ENCODE assay signal across 8 mouse cellular contexts in genomic region chr9:21988421-21989101, GRCm38 (mm10). TPM values are rescaled to one million over a fixed set of nuclear protein-coding genes. Genes with fewer than 3 reads are reported as not detected.
A peak's percentile ranks its signal among the peaks of the same experiment; 100 is the strongest.
DNase-seq lines count a peak whose midpoint lies in the region; ATAC-seq and TF ChIP-seq lines count a peak whose summit lies in the region.

No protein-coding gene starts in this region.

- WGBS in heart, postnatal 0 days = 3% methylated on average over 32 of the region's 32 CpGs
- WGBS in limb, embryonic 12.5 days = under 1% methylated on average over 32 of the region's 32 CpGs
- WGBS in midbrain, postnatal 0 days = under 1% methylated on average over 32 of the region's 32 CpGs

- H3K9ac ChIP-seq in heart, postnatal 0 days (replicated peaks; ENCODE audit: low read depth, low read length) = peak overlapping the region; percentile 40; the same call in 1 of the 2 replicates
- peak overlapping the region; percentile 42 for H3K9ac ChIP-seq in limb, embryonic 12.5 days (replicated peaks)
- peak overlapping the region; percentile 36; the same call in 1 of the 2 replicates for H3K9ac ChIP-seq in midbrain, postnatal 0 days (replicated peaks; ENCODE audit: low read length, poor library complexity, severe bottlenecking)

- no peak for ATAC-seq in megakaryocyte, adult 5-6 weeks (ENCODE audit: poor library complexity, severe bottlenecking)
- ATAC-seq in heart, postnatal 0 days (ENCODE audit: insufficient read depth, low read depth) = 0 out of 2 replicates have a peak, but pooled peaks have one; percentile 25
- ATAC-seq in limb, embryonic 12.5 days (ENCODE audit: insufficient number of reproducible peaks, insufficient read depth, low FRiP score, low TSS enrichment, low read depth) = no peak; the same call in 1 of the 2 replicates
- peak; percentile 57; the same call in 1 of the 2 replicates for ATAC-seq in midbrain, postnatal 0 days (ENCODE audit: low FRiP score)
- ATAC-seq in activated CD4-positive, CD25-positive, alpha-beta regulatory T cell, adult 4 months = no peak

- H3K27me3 ChIP-seq in megakaryocyte, embryonic 14.5 days (replicated peaks) = peaks cover 85% of the 10 kb centered on the region
- H3K27me3 ChIP-seq in heart, postnatal 0 days (ENCODE audit: control insufficient read depth, insufficient read depth, low read length) = peaks cover 84% of the 10 kb centered on the region
- peaks cover 95% of the 10 kb centered on the region for H3K27me3 ChIP-seq in limb, embryonic 12.5 days
- H3K27me3 ChIP-seq in midbrain, postnatal 0 days (ENCODE audit: insufficient read depth, low read length) = peaks cover 43% of the 10 kb centered on the region

- peaks cover 28% of the 10 kb centered on the region for H3K4me1 ChIP-seq in megakaryocyte, embryonic 14.5 days
- peaks cover 19% of the 10 kb centered on the region for H3K4me1 ChIP-seq in heart, postnatal 0 days (ENCODE audit: control insufficient read depth, insufficient read depth)
- peaks cover 21% of the 10 kb centered on the region for H3K4me1 ChIP-seq in limb, embryonic 12.5 days (replicated peaks)
- H3K4me1 ChIP-seq in midbrain, postnatal 0 days (ENCODE audit: insufficient read depth, low read length) = 0 out of 2 replicates have a peak, but pooled peaks cover 8% of the 10 kb centered on the region

- no peaks in the 10 kb centered on the region for H3K36me3 ChIP-seq in megakaryocyte, embryonic 14.5 days (replicated peaks; ENCODE audit: low read length)
- H3K36me3 ChIP-seq in heart, postnatal 0 days (replicated peaks; ENCODE audit: control insufficient read depth, insufficient read depth, low read length) = no peaks in the 10 kb centered on the region
- no peaks in the 10 kb centered on the region for H3K36me3 ChIP-seq in limb, embryonic 12.5 days
- H3K36me3 ChIP-seq in midbrain, postnatal 0 days (ENCODE audit: insufficient read depth, low read length) = 0 out of 2 replicates have a peak, but pooled peaks cover 3% of the 10 kb centered on the region

- peak; percentile 78 for DNase-seq in cerebellum, adult 9-10 months
- no peak for DNase-seq in heart, postnatal 0 days (ENCODE audit: low spot score)
- no peak for DNase-seq in midbrain, postnatal 0 days (ENCODE audit: low spot score)
- no peak for DNase-seq in T-cell, adult 2 months (ENCODE audit: low spot score)

- no peak for TF ChIP-seq EP300 in heart, postnatal 0 days (IDR thresholded peaks at IDR 0.05; ENCODE audit: low read depth)

- H3K4me2 ChIP-seq in heart, postnatal 0 days (ENCODE audit: low read depth, low read length) = peak overlapping the region; percentile 86
- peak overlapping the region; percentile 76 for H3K4me2 ChIP-seq in limb, embryonic 12.5 days
- H3K4me2 ChIP-seq in midbrain, postnatal 0 days (ENCODE audit: low read depth, low read length, poor library complexity, severe bottlenecking) = peak overlapping the region; percentile 70

- no peak overlapping the region for H3K27ac ChIP-seq in heart, postnatal 0 days (ENCODE audit: low read depth)
- H3K27ac ChIP-seq in limb, embryonic 12.5 days = no peak overlapping the region
- no peak overlapping the region for H3K27ac ChIP-seq in midbrain, postnatal 0 days (ENCODE audit: low read depth, low read length)

- no peak for TF ChIP-seq CTCF in heart, postnatal 0 days (IDR thresholded peaks at IDR 0.05; ENCODE audit: low read depth)
- peak; percentile 45 for TF ChIP-seq CTCF in midbrain, postnatal 0 days (IDR thresholded peaks at IDR 0.05)

- peaks cover 6% of the 10 kb centered on the region for H3K9me3 ChIP-seq in megakaryocyte, embryonic 14.5 days
- H3K9me3 ChIP-seq in heart, postnatal 0 days (replicated peaks; ENCODE audit: control insufficient read depth, low read length) = no peaks in the 10 kb centered on the region
- no peaks in the 10 kb centered on the region for H3K9me3 ChIP-seq in limb, embryonic 12.5 days
- H3K9me3 ChIP-seq in midbrain, postnatal 0 days (ENCODE audit: low read length) = no peaks in the 10 kb centered on the region

- H3K4me3 ChIP-seq in megakaryocyte, embryonic 14.5 days (replicated peaks) = peak overlapping the region; percentile 88
- peak overlapping the region; percentile 57 for H3K4me3 ChIP-seq in heart, postnatal 0 days (ENCODE audit: low read depth, low read length)
- peak overlapping the region; percentile 47 for H3K4me3 ChIP-seq in limb, embryonic 12.5 days (replicated peaks)
- H3K4me3 ChIP-seq in midbrain, postnatal 0 days (ENCODE audit: low read depth, low read length) = peak overlapping the region; percentile 35

RNA-seq across cellular contexts. Expression of gene Rgl3, which starts 0.7 kb away (rescaled TPM):
- 2.2 and 5.6 TPM in 2 replicates for polyA plus RNA-seq in megakaryocyte, embryonic 14.5 days (2012; ENCODE audit: insufficient read depth, low replicate concordance)
- not detected in 2 replicates for total RNA-seq in megakaryocyte, adult 5-6 weeks (2015)
- not detected in 2 replicates for total RNA-seq in megakaryocyte, adult 5-6 weeks (2017)
- total RNA-seq in heart, postnatal 0 days (2014; rRNA removed; ENCODE audit: low replicate concordance) = 0.39 and 11.4 TPM in 2 replicates
- 0.63 and 0.75 TPM in 2 replicates for polyA plus RNA-seq in heart, postnatal 0 days (2015; fragmentation: Nextera tagmentation; extraction: Ambion mirVana)
- 1.8 and 2.6 TPM in 2 replicates for polyA plus RNA-seq in limb, embryonic 12.5 days (2016; fragmentation: Nextera tagmentation; extraction: Ambion mirVana)
- 0.76 and 2.8 TPM in 2 replicates for total RNA-seq in midbrain, postnatal 0 days (2014; rRNA removed)
- polyA plus RNA-seq in midbrain, postnatal 0 days (2015; fragmentation: Nextera tagmentation; extraction: Ambion mirVana) = 0.85 and 1.1 TPM in 2 replicates
- polyA plus RNA-seq in activated CD4-positive, CD25-positive, alpha-beta regulatory T cell, adult 4 months (2017; shearing (Covaris generic)) = not detected

RNA-seq across cellular contexts. Expression of gene Ccdc151, which starts 13.9 kb away (rescaled TPM):
- 0.18 TPM in 1 of 2 replicates, not detected in the other for polyA plus RNA-seq in megakaryocyte, embryonic 14.5 days (2012; ENCODE audit: insufficient read depth, low replicate concordance)
- total RNA-seq in megakaryocyte, adult 5-6 weeks (2015) = not detected in 2 replicates
- total RNA-seq in megakaryocyte, adult 5-6 weeks (2017) = not detected in 2 replicates
- total RNA-seq in heart, postnatal 0 days (2014; rRNA removed; ENCODE audit: low replicate concordance) = 0.15 TPM in 1 of 2 replicates, not detected in the other
- polyA plus RNA-seq in heart, postnatal 0 days (2015; fragmentation: Nextera tagmentation; extraction: Ambion mirVana) = 0.12 and 0.18 TPM in 2 replicates
- polyA plus RNA-seq in limb, embryonic 12.5 days (2016; fragmentation: Nextera tagmentation; extraction: Ambion mirVana) = 1.9 TPM in 2 replicates
- 4.3 and 5.8 TPM in 2 replicates for total RNA-seq in midbrain, postnatal 0 days (2014; rRNA removed)
- 5.0 and 5.1 TPM in 2 replicates for polyA plus RNA-seq in midbrain, postnatal 0 days (2015; fragmentation: Nextera tagmentation; extraction: Ambion mirVana)
- not detected for polyA plus RNA-seq in activated CD4-positive, CD25-positive, alpha-beta regulatory T cell, adult 4 months (2017; shearing (Covaris generic))

RNA-seq across cellular contexts. Expression of gene Prkcsh, which starts 14.0 kb away (rescaled TPM):
- polyA plus RNA-seq in megakaryocyte, embryonic 14.5 days (2012; ENCODE audit: insufficient read depth, low replicate concordance) = 194 and 215 TPM in 2 replicates
- 25.4 and 28.8 TPM in 2 replicates for total RNA-seq in megakaryocyte, adult 5-6 weeks (2015)
- 70.7 and 76.5 TPM in 2 replicates for total RNA-seq in megakaryocyte, adult 5-6 weeks (2017)
- 49.0 and 58.2 TPM in 2 replicates for total RNA-seq in heart, postnatal 0 days (2014; rRNA removed; ENCODE audit: low replicate concordance)
- polyA plus RNA-seq in heart, postnatal 0 days (2015; fragmentation: Nextera tagmentation; extraction: Ambion mirVana) = 33.7 and 34.6 TPM in 2 replicates
- polyA plus RNA-seq in limb, embryonic 12.5 days (2016; fragmentation: Nextera tagmentation; extraction: Ambion mirVana) = 108 TPM in 2 replicates
- total RNA-seq in midbrain, postnatal 0 days (2014; rRNA removed) = 71.9 and 85.8 TPM in 2 replicates
- 62.8 and 64.9 TPM in 2 replicates for polyA plus RNA-seq in midbrain, postnatal 0 days (2015; fragmentation: Nextera tagmentation; extraction: Ambion mirVana)
- polyA plus RNA-seq in activated CD4-positive, CD25-positive, alpha-beta regulatory T cell, adult 4 months (2017; shearing (Covaris generic)) = 10 to 100 TPM; 28.9 to 43.9 TPM

RNA-seq across cellular contexts. Expression of gene Epor, which starts 25.3 kb away (rescaled TPM):
- 171 and 223 TPM in 2 replicates for polyA plus RNA-seq in megakaryocyte, embryonic 14.5 days (2012; ENCODE audit: insufficient read depth, low replicate concordance)
- total RNA-seq in megakaryocyte, adult 5-6 weeks (2015) = 0.45 and 0.84 TPM in 2 replicates
- total RNA-seq in megakaryocyte, adult 5-6 weeks (2017) = 0.28 and 1.2 TPM in 2 replicates
- total RNA-seq in heart, postnatal 0 days (2014; rRNA removed; ENCODE audit: low replicate concordance) = 0.27 and 2.8 TPM in 2 replicates
- 2.6 and 3.4 TPM in 2 replicates for polyA plus RNA-seq in heart, postnatal 0 days (2015; fragmentation: Nextera tagmentation; extraction: Ambion mirVana)
- polyA plus RNA-seq in limb, embryonic 12.5 days (2016; fragmentation: Nextera tagmentation; extraction: Ambion mirVana) = 6.9 and 8.1 TPM in 2 replicates
- 2.7 TPM in 1 of 2 replicates, not detected in the other for total RNA-seq in midbrain, postnatal 0 days (2014; rRNA removed)
- polyA plus RNA-seq in midbrain, postnatal 0 days (2015; fragmentation: Nextera tagmentation; extraction: Ambion mirVana) = 1.7 and 1.9 TPM in 2 replicates
- polyA plus RNA-seq in activated CD4-positive, CD25-positive, alpha-beta regulatory T cell, adult 4 months (2017; shearing (Covaris generic)) = under 1 TPM in 1 of 2 experiments, not detected in 1; 0.36 TPM

RNA-seq across cellular contexts. Expression of gene Swsap1, which starts 33.0 kb away (rescaled TPM):
- polyA plus RNA-seq in megakaryocyte, embryonic 14.5 days (2012; ENCODE audit: insufficient read depth, low replicate concordance) = 3.9 and 5.9 TPM in 2 replicates
- total RNA-seq in megakaryocyte, adult 5-6 weeks (2015) = 3.7 and 4.3 TPM in 2 replicates
- 6.5 and 6.6 TPM in 2 replicates for total RNA-seq in megakaryocyte, adult 5-6 weeks (2017)
- total RNA-seq in heart, postnatal 0 days (2014; rRNA removed; ENCODE audit: low replicate concordance) = 14.3 and 19.5 TPM in 2 replicates
- 4.6 and 5.1 TPM in 2 replicates for polyA plus RNA-seq in heart, postnatal 0 days (2015; fragmentation: Nextera tagmentation; extraction: Ambion mirVana)
- 7.3 and 7.4 TPM in 2 replicates for polyA plus RNA-seq in limb, embryonic 12.5 days (2016; fragmentation: Nextera tagmentation; extraction: Ambion mirVana)
- total RNA-seq in midbrain, postnatal 0 days (2014; rRNA removed) = 33.7 and 38.6 TPM in 2 replicates
- 7.1 and 8.0 TPM in 2 replicates for polyA plus RNA-seq in midbrain, postnatal 0 days (2015; fragmentation: Nextera tagmentation; extraction: Ambion mirVana)
- 1 to 10 TPM; 2.1 to 3.8 TPM for polyA plus RNA-seq in activated CD4-positive, CD25-positive, alpha-beta regulatory T cell, adult 4 months (2017; shearing (Covaris generic))

Comparison
In these comparisons a context has a peak if more than half of its experiments do, and no peak if none do; other contexts are left out.
1. H3K4me3 ChIP-seq: peak in every context shown above with its lines; median percentile 88 in megakaryocyte, embryonic 14.5 days; 57 in heart, postnatal 0 days; 47 in limb, embryonic 12.5 days; 35 in midbrain, postnatal 0 days.
2. ATAC-seq: peak in heart, postnatal 0 days (single experiment) and midbrain, postnatal 0 days (single experiment); none in megakaryocyte, adult 5-6 weeks (single experiment), limb, embryonic 12.5 days (single experiment) and activated CD4-positive, CD25-positive, alpha-beta regulatory T cell, adult 4 months (single experiment).
3. Peak in every context shown above with its lines, with median percentiles within 50 percentile points of each other: H3K4me2 ChIP-seq and H3K9ac ChIP-seq.